Mouse (Mus musculus) C2C12 (cell line): Measurements from ENCODE around the gene Ankrd33. TPM values are rescaled to one million over a fixed set of nuclear protein-coding genes. Genes with fewer than 3 reads are reported as not detected.

Source experiments
- H3K27me3 ChIP-seq: one replicate; pipeline ENCODE4 v1.6.1; 2011; ENCODE audit not compliant: control insufficient read depth, insufficient read depth, insufficient read length
- H3K36me3 ChIP-seq: one replicate; pipeline ENCODE4 v1.6.1; 2011; ENCODE audit not compliant: control insufficient read depth, insufficient read depth
- H3K4me3 ChIP-seq: one replicate; pipeline ENCODE4 v1.5.1; 2011; ENCODE audit warnings: mild to moderate bottlenecking, control low read depth; ENCODE audit not compliant: poor library complexity, insufficient read depth, severe bottlenecking
- H3K79me2 ChIP-seq: one replicate; pipeline ENCODE4 v1.6.1; 2011; ENCODE audit not compliant: control insufficient read depth, insufficient read depth
- H3K79me3 ChIP-seq: one replicate; pipeline ENCODE4 v1.6.1; 2011; ENCODE audit warnings: low read depth, control low read depth
- H3ac ChIP-seq: one replicate; pipeline ENCODE3; 2011; ENCODE audit warnings: low read depth; ENCODE audit not compliant: control insufficient read depth, insufficient read length
- CEBPB ChIP-seq: IDR thresholded peaks from one replicate; pipeline ENCODE4 v1.6.1; 2011; ENCODE audit warnings: low read depth, mild to moderate bottlenecking, control low read depth, moderate library complexity
- CTCF ChIP-seq: IDR thresholded peaks from one replicate; pipeline ENCODE4 v1.5.1; 2011; ENCODE audit not compliant: control insufficient read depth, insufficient read depth, insufficient read length
- FOSL1 ChIP-seq: IDR thresholded peaks from one replicate; pipeline ENCODE4 v1.8.0; 2011; ENCODE audit warnings: mild to moderate bottlenecking, low read length; ENCODE audit not compliant: poor library complexity, insufficient read depth, severe bottlenecking
- MAX ChIP-seq: IDR thresholded peaks from one replicate; pipeline ENCODE4 v1.6.1; 2011; ENCODE audit warnings: mild to moderate bottlenecking, control low read depth
- MYOD1 ChIP-seq: IDR thresholded peaks from one replicate; pipeline ENCODE4 v1.6.1; 2011; ENCODE audit warnings: low read depth; ENCODE audit not compliant: control insufficient read depth, insufficient read length
- MYOG ChIP-seq: IDR thresholded peaks from one replicate; pipeline ENCODE4 v1.6.1; 2011; ENCODE audit not compliant: control insufficient read depth, insufficient read length; ENCODE audit errors: extremely low read depth
- USF1 ChIP-seq: IDR thresholded peaks from one replicate; pipeline ENCODE4 v1.6.1; 2011; ENCODE audit warnings: low read depth, mild to moderate bottlenecking, control low read depth, moderate library complexity
- polyA plus RNA-seq: library from polyadenylated mRNA; unstranded; fragments of >200 nt; fragmentation: generic; extraction: Trizol; gene quantifications from one replicate; pipeline ENCODE4 v1.2.1, GENCODE M21; 2012; ENCODE audit warnings: missing spikeins

Ankrd33 gene
- polyA plus RNA-seq, 1 experiment: not detected

GRCm38 (mm10) chr15:101144779-101145178, 29.2 kb downstream of the Ankrd33 start:
- Histone ChIP-seq H3K36me3 (no peaks in the 10 kb centered on the region), H3K27me3 (no peaks in the 10 kb centered on the region), H3K79me2 (no peaks in the 10 kb centered on the region), H3ac (no peak overlapping the region), H3K4me3 (no peak overlapping the region), H3K79me3 (no peaks in the 10 kb centered on the region)
- TF ChIP-seq CTCF (no peak), MYOG (no peak), FOSL1 (no peak), MYOD1 (no peak), MAX (no peak), USF1 (no peak), CEBPB (no peak)

DNA sequence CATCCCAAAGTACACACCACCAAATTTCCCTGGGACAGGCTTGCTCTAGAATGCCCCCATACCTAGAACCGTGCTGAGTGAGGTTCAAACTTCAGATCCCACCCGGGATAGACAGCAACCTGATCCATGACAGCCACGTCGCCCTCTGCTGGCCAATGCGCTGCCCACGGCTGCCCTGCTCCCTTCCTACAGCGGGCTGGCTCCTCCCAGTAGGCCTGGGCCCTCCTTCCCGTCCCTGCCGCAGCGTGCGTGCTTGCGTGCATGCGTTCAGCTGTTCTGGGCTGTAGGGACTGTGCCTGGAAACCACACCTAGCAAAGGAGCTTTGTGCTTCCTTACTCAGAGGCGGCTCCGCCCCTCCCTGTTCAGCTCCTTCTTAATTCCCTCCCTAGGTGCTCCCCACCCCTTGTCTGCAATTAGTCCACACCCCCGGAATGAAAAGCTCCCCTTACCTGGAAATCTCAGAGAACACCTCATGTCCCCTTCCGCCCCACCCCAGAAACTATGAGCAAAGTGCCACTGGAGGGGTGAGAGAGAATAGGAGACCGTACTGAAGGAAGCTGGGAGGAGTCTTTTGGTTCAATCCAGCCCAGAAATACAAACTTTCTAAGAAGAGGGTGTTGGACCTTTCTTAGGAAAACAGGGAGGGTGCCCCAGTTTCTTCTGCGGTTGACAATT, 30.0 kb downstream of the Ankrd33 start:
- Histone ChIP-seq H3K79me2 (no peaks in the 10 kb centered on the region), H3K4me3 (no peak overlapping the region), H3K36me3 (no peaks in the 10 kb centered on the region), H3ac (no peak overlapping the region), H3K27me3 (no peaks in the 10 kb centered on the region), H3K79me3 (no peaks in the 10 kb centered on the region)
- TF ChIP-seq MYOG: no peak
- peak; percentile 72 for TF ChIP-seq MAX
- TF ChIP-seq CTCF: peak; percentile 99
- TF ChIP-seq MYOD1: peak; percentile 52

GRCm38 (mm10) chr15:101146100-101146965, 30.8 kb downstream of the Ankrd33 start:
- TF ChIP-seq MAX: no peak
- TF ChIP-seq CTCF: no peak
- TF ChIP-seq USF1: no peak
- no peak for TF ChIP-seq FOSL1
- TF ChIP-seq MYOG: no peak
- TF ChIP-seq MYOD1: no peak
- no peak for TF ChIP-seq CEBPB
- Histone ChIP-seq H3K27me3 (no peaks in the 10 kb centered on the region), H3K79me2 (no peaks in the 10 kb centered on the region), H3ac (no peak overlapping the region), H3K36me3 (no peaks in the 10 kb centered on the region), H3K4me3 (no peak overlapping the region), H3K79me3 (no peaks in the 10 kb centered on the region)

DNA sequence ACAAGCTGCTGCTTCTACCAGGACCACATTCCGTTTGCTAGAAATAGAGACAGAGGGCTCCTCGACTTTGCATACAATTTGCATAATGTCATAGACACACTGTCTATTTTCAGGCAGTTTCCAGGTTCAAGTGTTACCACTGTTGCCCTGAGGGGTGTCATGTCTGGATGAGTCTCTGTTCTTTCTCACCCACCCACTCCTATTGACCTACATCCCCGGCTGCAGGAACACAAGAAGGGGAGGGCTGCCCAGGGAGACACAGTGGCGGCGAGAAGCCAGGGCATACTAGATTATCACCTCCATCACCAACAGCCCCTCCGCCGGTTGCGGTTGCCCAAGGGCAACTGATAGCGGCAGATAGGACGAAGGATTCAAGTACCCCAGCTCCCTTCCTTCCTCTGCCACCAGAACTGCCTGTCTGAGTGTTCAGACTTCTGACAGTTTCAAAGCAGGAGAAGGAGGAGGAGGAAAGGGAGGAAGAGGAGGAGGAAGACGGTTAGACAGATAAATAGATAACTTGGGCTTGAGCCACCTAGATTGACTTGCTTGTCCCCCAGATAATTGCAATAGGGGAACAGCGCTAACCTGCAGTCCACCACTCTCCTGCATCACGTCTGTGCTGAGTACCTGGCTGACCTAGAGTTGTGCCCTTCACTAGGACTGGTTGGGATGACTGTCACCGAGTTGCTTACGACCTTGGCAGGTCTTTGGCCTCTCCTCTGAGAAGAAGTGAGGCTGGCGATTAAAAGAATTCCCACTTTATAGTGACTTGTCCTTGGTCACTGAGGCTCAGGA, 31.8 kb downstream of the Ankrd33 start:
- TF ChIP-seq FOSL1: no peak
- TF ChIP-seq MYOD1: no peak
- TF ChIP-seq USF1: no peak
- TF ChIP-seq CEBPB: no peak
- TF ChIP-seq MYOG: no peak
- TF ChIP-seq CTCF: no peak
- TF ChIP-seq MAX: no peak
- no peaks in the 10 kb centered on the region for H3K27me3 ChIP-seq

DNA sequence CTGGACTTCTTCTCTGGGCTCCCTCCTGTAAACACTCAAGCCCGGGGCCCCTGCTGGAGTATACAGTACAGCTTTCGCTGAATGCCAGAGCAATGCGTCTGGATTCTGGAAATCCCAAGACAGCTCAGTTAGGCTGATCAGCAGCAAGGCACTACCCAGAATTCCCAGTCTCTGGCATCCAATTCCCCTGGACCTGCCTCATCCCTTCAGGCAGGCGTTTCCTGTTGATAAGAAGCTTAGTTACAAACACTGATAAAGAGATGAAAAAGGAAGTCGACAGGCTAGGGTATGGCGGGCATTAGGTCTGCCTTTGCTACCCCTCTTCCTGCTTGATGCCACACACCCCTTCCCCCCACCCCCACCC, 32.3 kb downstream of the Ankrd33 start:
- Histone ChIP-seq H3K36me3 (no peaks in the 10 kb centered on the region), H3K4me3 (no peak overlapping the region), H3K27me3 (no peaks in the 10 kb centered on the region), H3K79me2 (no peaks in the 10 kb centered on the region), H3ac (no peak overlapping the region), H3K79me3 (no peaks in the 10 kb centered on the region)
- TF ChIP-seq MYOG: no peak
- no peak for TF ChIP-seq MAX
- TF ChIP-seq FOSL1: no peak
- TF ChIP-seq CTCF: no peak
- no peak for TF ChIP-seq USF1
- TF ChIP-seq CEBPB: no peak
- no peak for TF ChIP-seq MYOD1

More for the DNA sequence above, 31.8 kb downstream of the Ankrd33 start:
- H3K36me3 ChIP-seq: no peaks in the 10 kb centered on the region
- no peaks in the 10 kb centered on the region for H3K79me2 ChIP-seq
- no peak overlapping the region for H3K4me3 ChIP-seq
- no peak overlapping the region for H3ac ChIP-seq
- H3K79me3 ChIP-seq: no peaks in the 10 kb centered on the region
